Mouse (Mus musculus) liver, adult 2 months (tissue): ENCODE measurements at regions not wholly inside any gene's neighbourhood (a gene's known extent, or its start where the extent isn't known, plus 50 kb on each side); places are given as distances from the start of the nearest gene placed in this dataset.

ENCODE experiments used
- CTCF ChIP-seq: fragments of 200-500 bp; IDR thresholded peaks from 2 replicates; pipeline ENCODE4 v1.5.1; 2011; ENCODE audit warnings: low read depth, low read length, control low read depth
- POLR2A ChIP-seq: fragments of 200-500 bp; IDR thresholded peaks from 2 replicates; pipeline ENCODE4 v1.6.1; 2011; ENCODE audit warnings: low read length, control low read depth; ENCODE audit not compliant: insufficient read depth; ENCODE audit errors: extremely low read depth

DNA sequence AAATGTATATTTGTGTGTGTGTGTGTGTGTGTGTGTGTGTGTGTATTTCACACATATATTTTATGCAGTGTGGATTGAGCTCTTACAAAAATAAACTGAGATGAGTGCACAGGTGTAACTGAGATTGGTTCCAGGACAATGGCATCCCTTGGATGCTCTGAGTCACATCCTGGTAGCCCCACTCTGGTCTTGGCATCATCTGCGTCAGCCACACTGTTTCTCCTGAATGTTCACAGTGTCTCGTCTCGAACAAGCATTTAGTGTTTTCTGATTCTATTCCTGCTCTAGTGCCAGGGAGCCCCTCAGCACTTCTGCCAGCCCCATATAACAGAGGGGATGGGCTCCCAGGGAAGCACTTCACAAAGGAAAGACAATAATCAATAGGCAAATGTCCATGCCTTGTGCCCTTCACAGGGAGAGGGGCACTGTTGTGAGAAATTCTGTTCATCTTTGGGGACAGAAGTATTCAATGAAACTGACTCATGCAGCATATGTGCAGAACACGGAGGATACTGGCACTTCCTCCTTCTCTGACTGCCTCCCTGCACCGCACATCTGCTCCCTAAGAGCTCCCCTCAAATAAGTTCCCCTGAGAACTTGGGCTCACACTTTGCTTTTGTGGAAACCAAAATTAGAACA is 536.2 kb downstream of the Pdcd6ip start:
- no peak for TF ChIP-seq CTCF
- no peak for TF ChIP-seq POLR2A
